Mouse (Mus musculus): ENCODE data around the gene Jmjd1c. TPM values are rescaled to one million over a fixed set of nuclear protein-coding genes. Genes with fewer than 3 reads are reported as not detected.
A peak's percentile ranks its signal among the peaks of the same experiment; 100 is the strongest.

Jmjd1c gene
- total RNA-seq, 2 experiments from 2014 or later = 18.1 to 23.6 TPM

GRCm38 (mm10) chr10:67193003-67193652 is 97.2 kb downstream of the Jmjd1c start:
- DNase-seq = no peak

DNA sequence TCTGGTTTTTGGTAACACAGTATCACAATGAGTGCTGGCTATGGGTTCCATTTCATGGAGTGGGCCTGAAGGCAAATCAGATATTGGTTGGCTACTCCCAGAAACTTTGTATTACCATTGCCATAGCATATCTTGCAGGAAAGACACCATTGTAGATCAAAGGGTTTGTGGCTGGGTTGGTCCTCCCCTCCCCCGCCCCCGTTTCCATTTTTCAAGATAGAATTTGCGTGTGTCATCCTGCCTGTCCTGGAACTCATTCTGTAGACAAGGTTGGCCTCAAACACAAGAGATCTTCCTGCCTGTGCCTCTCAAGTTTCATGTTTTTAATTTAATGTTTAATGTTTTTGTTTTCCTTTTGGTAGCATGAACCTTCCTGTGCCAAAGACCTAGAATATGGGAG is 98.1 kb downstream of the Jmjd1c start:
- DNase-seq = no peak

GRCm38 (mm10) chr10:67195671-67196070 is 99.7 kb downstream of the Jmjd1c start:
- DNase-seq = no peak

DNA sequence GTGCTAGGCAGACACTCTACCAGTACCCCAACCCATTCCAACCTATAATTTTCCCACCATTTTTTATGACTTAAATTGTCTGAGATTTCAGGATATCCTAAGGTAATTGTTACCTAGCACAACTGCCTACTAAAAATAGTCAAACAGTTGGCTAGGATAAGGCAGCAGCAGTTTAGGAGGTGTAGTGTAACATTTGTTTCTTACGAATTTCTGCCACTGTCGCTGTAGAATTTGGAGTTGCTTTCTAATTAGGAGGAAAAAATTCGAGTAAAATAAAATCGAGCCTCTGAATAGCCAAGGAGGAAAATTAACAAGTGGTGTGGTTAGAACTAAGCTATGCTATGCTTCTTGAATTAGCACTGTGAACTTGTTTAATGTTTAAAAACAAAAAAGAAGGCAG is 101.3 kb downstream of the Jmjd1c start:
- DNase-seq = no peak

DNA sequence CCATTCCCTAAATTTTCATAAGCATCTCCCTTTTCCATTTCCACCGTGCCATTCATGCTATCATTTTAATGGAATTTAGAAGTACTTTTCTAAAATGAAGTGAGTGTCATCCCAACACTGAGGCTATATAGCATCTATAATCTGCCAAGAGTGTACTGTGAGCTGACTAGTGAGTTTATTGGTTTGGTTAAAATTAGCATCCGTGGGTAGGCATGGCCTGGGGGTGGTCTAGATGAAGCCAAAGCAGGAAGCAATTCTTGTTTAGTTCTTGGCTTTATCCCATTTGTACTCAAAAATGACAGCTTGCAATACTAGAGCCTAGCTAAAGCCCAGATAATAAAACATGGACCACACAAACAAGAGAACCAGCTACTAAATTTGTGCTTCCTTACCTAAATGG is 101.9 kb downstream of the Jmjd1c start:
- DNase-seq = no peak

GRCm38 (mm10) chr10:67201769-67202168 is 105.8 kb downstream of the Jmjd1c start:
- DNase-seq = no peak

- DNase-seq = no peak
Measured at GRCm38 (mm10) chr10:67202470-67202869, 106.5 kb downstream of the Jmjd1c start.

DNA sequence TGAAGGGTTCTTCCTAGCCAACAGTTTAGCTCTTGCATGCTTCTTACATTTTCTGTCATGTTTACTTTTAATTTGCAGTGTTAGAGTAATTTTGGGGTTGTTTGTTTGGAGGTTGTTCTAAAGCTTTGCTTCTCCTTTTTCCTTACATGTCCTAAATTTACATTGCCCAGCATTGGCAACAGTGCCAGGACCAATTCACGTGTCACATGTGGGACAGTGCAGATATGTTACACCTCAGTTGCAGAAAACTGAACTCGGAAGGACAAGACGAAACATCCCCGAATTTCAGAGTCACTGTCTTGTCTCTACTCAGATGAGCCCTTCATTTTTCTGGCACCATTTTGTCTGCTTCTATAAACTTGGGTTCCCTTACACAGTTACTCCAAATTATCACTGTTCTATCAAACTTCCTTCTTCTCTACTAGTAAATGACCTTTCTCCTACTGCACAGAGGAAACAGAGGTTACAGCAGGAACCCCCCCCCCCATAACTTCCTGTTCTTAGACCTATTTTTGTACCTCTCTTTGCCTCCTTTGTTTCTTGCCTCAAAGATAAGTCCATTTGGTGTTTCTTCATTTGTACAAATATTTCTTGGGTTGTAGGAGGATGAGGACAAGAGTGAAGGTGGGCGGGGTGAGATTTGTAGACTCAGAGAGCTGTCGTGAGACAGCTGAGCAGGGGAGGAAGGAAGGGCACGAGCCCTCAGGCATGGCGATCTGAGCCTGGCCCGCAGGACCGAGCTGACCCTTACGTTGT is 108.9 kb downstream of the Jmjd1c start:
- no peak for DNase-seq

GRCm38 (mm10) chr10:67207931-67208330 is 112.0 kb downstream of the Jmjd1c start:
- no peak for DNase-seq

GRCm38 (mm10) chr10:67209916-67210675 is 114.2 kb downstream of the Jmjd1c start:
- DNase-seq = no peak

GRCm38 (mm10) chr10:67212031-67212430 is 116.1 kb downstream of the Jmjd1c start:
- DNase-seq = no peak

- DNase-seq = no peak
Measured at GRCm38 (mm10) chr10:67213720-67214119, 117.8 kb downstream of the Jmjd1c start.

GRCm38 (mm10) chr10:67215133-67215532 is 119.2 kb downstream of the Jmjd1c start:
- no peak for DNase-seq

DNA sequence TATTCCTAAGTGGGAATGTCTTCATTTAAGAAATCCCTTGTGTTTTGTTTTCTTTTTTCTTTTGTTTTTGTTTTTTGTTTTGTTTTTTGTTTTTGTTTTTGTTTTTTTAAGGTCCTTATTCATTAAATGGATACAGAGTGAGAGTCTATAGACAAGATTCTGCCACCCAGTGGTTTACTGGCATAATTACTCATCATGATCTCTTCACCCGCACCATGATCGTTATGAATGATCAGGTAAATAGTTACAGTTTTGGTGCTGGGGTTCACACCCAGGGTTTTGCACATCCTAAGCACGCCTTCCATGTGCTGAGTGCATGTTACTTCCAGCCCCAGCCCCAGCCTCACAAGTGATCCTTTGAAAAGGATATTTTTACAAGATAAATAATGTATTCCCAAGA is 120.9 kb downstream of the Jmjd1c start:
- DNase-seq = no peak

- no peak for DNase-seq
Measured at GRCm38 (mm10) chr10:67218873-67219565, 123.1 kb downstream of the Jmjd1c start.

DNA sequence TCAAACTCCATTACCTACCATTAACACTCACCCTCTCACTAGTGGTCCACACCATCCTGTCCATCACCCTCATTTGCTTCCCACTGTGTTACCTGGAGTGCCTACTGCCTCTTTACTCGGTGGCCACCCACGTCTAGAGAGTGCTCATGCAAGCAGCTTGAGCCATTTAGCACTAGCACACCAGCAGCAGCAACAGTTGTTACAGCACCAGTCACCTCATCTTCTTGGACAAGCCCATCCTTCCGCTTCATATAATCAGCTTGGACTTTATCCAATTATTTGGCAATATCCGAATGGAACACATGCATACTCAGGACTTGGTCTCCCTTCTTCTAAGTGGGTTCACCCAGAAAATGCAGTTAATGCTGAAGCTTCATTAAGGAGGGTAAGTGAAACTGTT is 124.3 kb downstream of the Jmjd1c start:
- no peak for DNase-seq

DNA sequence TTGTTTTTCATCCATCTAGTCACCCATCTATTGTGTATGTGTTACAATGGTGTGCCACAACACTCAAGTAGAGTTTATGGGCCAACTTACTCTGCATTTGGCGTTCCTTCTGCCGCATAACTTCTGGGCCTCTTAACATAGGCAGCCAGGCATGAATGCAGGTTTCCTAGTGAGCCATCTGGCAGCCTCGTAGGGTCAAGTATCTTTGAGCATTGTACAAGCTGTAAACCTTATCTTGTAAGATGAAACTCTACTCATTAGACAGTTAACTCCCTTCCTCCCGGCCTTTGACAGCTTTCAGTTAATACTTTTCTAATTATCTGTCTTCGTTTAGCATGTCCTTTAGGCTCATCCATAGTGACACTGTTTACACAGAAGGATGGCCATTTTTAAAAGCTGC is 125.4 kb downstream of the Jmjd1c start:
- no peak for DNase-seq

DNA sequence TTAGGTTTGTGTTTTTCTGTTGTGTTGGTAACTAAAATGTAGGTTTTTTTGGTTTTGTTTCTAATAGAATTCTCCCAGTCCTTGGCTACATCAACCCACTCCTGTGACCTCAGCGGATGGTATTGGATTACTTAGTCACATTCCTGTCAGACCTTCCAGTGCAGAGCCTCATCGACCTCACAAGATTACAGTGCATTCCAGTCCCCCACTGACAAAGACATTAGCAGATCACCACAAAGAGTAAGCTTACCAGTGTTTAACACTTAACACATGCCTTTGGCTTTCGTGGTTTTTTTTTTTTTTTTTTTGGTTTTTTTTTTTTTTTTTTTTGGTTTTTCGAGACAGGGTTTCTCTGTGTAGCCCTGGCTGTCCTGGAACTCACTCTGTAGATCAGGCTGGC is 128.0 kb downstream of the Jmjd1c start:
- DNase-seq = no peak

DNA sequence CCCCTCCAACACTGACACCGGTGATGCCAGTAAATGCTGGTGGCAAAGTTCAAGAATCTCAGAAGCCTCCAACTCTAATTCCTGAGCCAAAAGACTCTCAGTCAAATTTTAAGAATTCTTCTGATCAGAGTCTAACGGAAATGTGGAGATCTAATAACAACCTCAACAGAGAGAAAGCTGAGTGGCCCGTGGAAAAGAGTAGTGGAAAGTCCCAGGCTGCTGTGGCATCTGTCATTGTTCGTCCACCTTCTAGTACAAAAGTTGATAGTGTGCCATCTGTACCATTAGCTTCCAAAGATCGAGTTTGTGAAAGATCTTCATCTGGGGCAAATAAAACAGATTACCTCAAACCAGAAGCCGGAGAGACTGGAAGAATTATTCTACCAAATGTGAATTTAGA is 129.6 kb downstream of the Jmjd1c start:
- no peak for DNase-seq

GRCm38 (mm10) chr10:67226109-67226508 is 130.2 kb downstream of the Jmjd1c start:
- DNase-seq = peak; percentile 66

- no peak for DNase-seq
Measured at GRCm38 (mm10) chr10:67226543-67226942, 130.6 kb downstream of the Jmjd1c start.

- no peak for DNase-seq
Measured at GRCm38 (mm10) chr10:67230439-67230838, 134.5 kb downstream of the Jmjd1c start.

DNA sequence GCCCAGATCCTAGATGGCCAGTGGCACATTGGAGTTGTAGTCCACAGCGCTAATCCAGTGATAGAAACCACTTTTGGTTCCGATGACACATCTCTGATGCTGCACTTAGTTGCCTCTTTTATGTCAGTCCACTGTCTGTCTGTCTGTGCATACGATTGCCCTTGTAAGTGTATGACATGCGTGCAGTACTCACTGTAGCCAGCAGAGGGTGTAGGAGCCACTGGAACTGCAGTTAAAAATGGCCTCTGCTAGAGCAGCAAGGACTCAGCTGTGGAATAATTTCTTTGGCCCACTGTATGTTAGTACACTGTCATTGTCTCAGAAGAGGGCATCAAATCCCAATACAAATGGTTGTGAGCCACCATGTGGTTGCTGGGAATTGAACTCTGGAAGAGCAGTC is 151.2 kb downstream of the Jmjd1c start:
- DNase-seq = no peak

All from gastrocnemius, postnatal 25 days (tissue).